Mouse (Mus musculus): Measurements from ENCODE around the gene Gm8882.
"Not testable (repeated sequence)": the region's sequence is repeated elsewhere in the genome, so short reads cannot be mapped to it uniquely, and the experiment has no call there.

The Gm8882 gene

GRCm38 (mm10) chr6:132364034-132364433 is at the start of gene Gm8882:
Gene Gm8882, minus strand, starts transcription at chr6:132364134.
- not testable (repeated sequence) for DNase-seq

GRCm38 (mm10) chr6:132314657-132315056 is 49.3 kb downstream of the Gm8882 start, which contains the start of gene Prpmp5:
Gene Prpmp5, minus strand, starts transcription at chr6:132314757.
- DNase-seq = not testable (repeated sequence)

Measured in cerebellum, adult 18-20 months (tissue).